In genomic region chr9:43061545-43061944, GRCm38 (mm10) we compare ENCODE assay signal across 13 mouse cellular contexts. TPM values are rescaled to one million over a fixed set of nuclear protein-coding genes. Genes with fewer than 3 reads are reported as not detected.
DNase-seq lines count a peak whose midpoint lies in the region; ATAC-seq lines count a peak whose summit lies in the region.
"Had no signal": no experiment of that assay in that cellular context is flagged by ENCODE, and none has a peak within 500 bp of the region (broad histone marks: within the 10 kb centered on the region; RNA-seq: fewer than 3 reads in every experiment).

No protein-coding gene starts in this region.

- no peak overlapping the region for H3K9ac ChIP-seq in hindbrain, embryonic 16.5 days (ENCODE audit: low read depth, low read length)
- no peak overlapping the region for H3K9ac ChIP-seq in midbrain, embryonic 11.5 days (ENCODE audit: low read length)
- H3K9ac ChIP-seq in forebrain, embryonic 14.5 days (ENCODE audit: low read length) = no peak overlapping the region
- H3K9ac ChIP-seq: forebrain, embryonic 15.5 days; heart, embryonic 15.5 days; liver, embryonic 12.5 days; lung, embryonic 15.5 days had no signal

- H3K9me3 ChIP-seq in hindbrain, embryonic 16.5 days (ENCODE audit: control insufficient read depth, low read length) = no peaks in the 10 kb centered on the region
- no peaks in the 10 kb centered on the region for H3K9me3 ChIP-seq in hindbrain, embryonic 10.5 days
- H3K9me3 ChIP-seq in midbrain, embryonic 11.5 days (ENCODE audit: control insufficient read depth, low read length) = no peaks in the 10 kb centered on the region
- H3K9me3 ChIP-seq in midbrain, embryonic 10.5 days (replicated peaks) = no peaks in the 10 kb centered on the region
- H3K9me3 ChIP-seq in forebrain, embryonic 14.5 days (replicated peaks; ENCODE audit: control insufficient read depth, low read length) = no peaks in the 10 kb centered on the region
- H3K9me3 ChIP-seq: forebrain, embryonic 15.5 days; heart, embryonic 15.5 days; liver, embryonic 12.5 days; lung, embryonic 15.5 days had no signal

- no peak overlapping the region for H3K4me2 ChIP-seq in hindbrain, embryonic 16.5 days (ENCODE audit: low read length)
- H3K4me2 ChIP-seq in midbrain, embryonic 11.5 days = no peak overlapping the region
- no peak overlapping the region for H3K4me2 ChIP-seq in forebrain, embryonic 14.5 days (ENCODE audit: low read length)
- H3K4me2 ChIP-seq: forebrain, embryonic 15.5 days; heart, embryonic 15.5 days; liver, embryonic 12.5 days; lung, embryonic 15.5 days had no signal

- WGBS in hindbrain, embryonic 16.5 days = 81% methylated on average over 1 of the region's 1 CpGs
- 68% methylated on average over 1 of the region's 1 CpGs for WGBS in hindbrain, embryonic 10.5 days
- WGBS in midbrain, embryonic 11.5 days = 76% methylated on average over 1 of the region's 1 CpGs
- 77% methylated on average over 1 of the region's 1 CpGs for WGBS in midbrain, embryonic 10.5 days
- 74% methylated on average over 1 of the region's 1 CpGs for WGBS in forebrain, embryonic 14.5 days

- H3K27me3 ChIP-seq in hindbrain, embryonic 16.5 days (replicated peaks; ENCODE audit: control insufficient read depth, insufficient read depth, low read length) = no peaks in the 10 kb centered on the region
- no peaks in the 10 kb centered on the region for H3K27me3 ChIP-seq in hindbrain, embryonic 10.5 days (ENCODE audit: insufficient read depth, poor library complexity, severe bottlenecking)
- no peaks in the 10 kb centered on the region for H3K27me3 ChIP-seq in midbrain, embryonic 11.5 days (ENCODE audit: control insufficient read depth, insufficient read depth, low read length)
- H3K27me3 ChIP-seq in midbrain, embryonic 10.5 days (ENCODE audit: low read depth, poor library complexity, severe bottlenecking) = no peaks in the 10 kb centered on the region
- H3K27me3 ChIP-seq in forebrain, embryonic 14.5 days (replicated peaks; ENCODE audit: control insufficient read depth, insufficient read depth, low read length) = no peaks in the 10 kb centered on the region
- H3K27me3 ChIP-seq: forebrain, embryonic 15.5 days; heart, embryonic 15.5 days; liver, embryonic 12.5 days; lung, embryonic 15.5 days had no signal

- H3K4me1 ChIP-seq in hindbrain, embryonic 16.5 days (ENCODE audit: control insufficient read depth, insufficient read depth, low read depth, low read length) = peaks cover 2% of the 10 kb centered on the region; the same call in 1 of the 2 replicates
- H3K4me1 ChIP-seq in hindbrain, embryonic 10.5 days (replicated peaks) = no peaks in the 10 kb centered on the region
- no peaks in the 10 kb centered on the region for H3K4me1 ChIP-seq in midbrain, embryonic 11.5 days (ENCODE audit: control insufficient read depth, insufficient read depth, low read length)
- no peaks in the 10 kb centered on the region; the same call in 1 of the 2 replicates for H3K4me1 ChIP-seq in midbrain, embryonic 10.5 days
- H3K4me1 ChIP-seq in forebrain, embryonic 14.5 days (ENCODE audit: control insufficient read depth, insufficient read depth, low read length) = peaks cover 3% of the 10 kb centered on the region; the same call in 1 of the 2 replicates
- H3K4me1 ChIP-seq: liver, embryonic 12.5 days had no signal

- no peaks in the 10 kb centered on the region for H3K36me3 ChIP-seq in hindbrain, embryonic 16.5 days (ENCODE audit: control insufficient read depth, insufficient read depth, low read length)
- no peaks in the 10 kb centered on the region for H3K36me3 ChIP-seq in hindbrain, embryonic 10.5 days
- H3K36me3 ChIP-seq in midbrain, embryonic 11.5 days (ENCODE audit: control insufficient read depth, insufficient read depth, low read length) = no peaks in the 10 kb centered on the region
- no peaks in the 10 kb centered on the region for H3K36me3 ChIP-seq in midbrain, embryonic 10.5 days
- no peaks in the 10 kb centered on the region for H3K36me3 ChIP-seq in forebrain, embryonic 14.5 days (ENCODE audit: control insufficient read depth, insufficient read depth, low read length)
- H3K36me3 ChIP-seq: forebrain, embryonic 15.5 days; heart, embryonic 15.5 days; liver, embryonic 12.5 days; lung, embryonic 15.5 days had no signal

- no peak overlapping the region for H3K4me3 ChIP-seq in hindbrain, embryonic 16.5 days (ENCODE audit: low read length)
- H3K4me3 ChIP-seq in hindbrain, embryonic 10.5 days = no peak overlapping the region
- H3K4me3 ChIP-seq in midbrain, embryonic 11.5 days (ENCODE audit: low read depth, low read length) = no peak overlapping the region
- H3K4me3 ChIP-seq in midbrain, embryonic 10.5 days = no peak overlapping the region
- H3K4me3 ChIP-seq in forebrain, embryonic 14.5 days (ENCODE audit: low read depth, low read length) = no peak overlapping the region
- H3K4me3 ChIP-seq: forebrain, embryonic 15.5 days; heart, embryonic 15.5 days; liver, embryonic 12.5 days; lung, embryonic 15.5 days had no signal

- no peak for DNase-seq in frontal cortex, postnatal 25 days (ENCODE audit: low spot score in 2 of 2)
- DNase-seq in hindbrain, embryonic 10.5 days (ENCODE audit: low spot score) = no peak
- peak; percentile 37 for DNase-seq in midbrain, embryonic 11.5 days (ENCODE audit: low spot score, missing footprints)
- DNase-seq in midbrain, embryonic 10.5 days (ENCODE audit: low spot score) = no peak
- peak; percentile 29 for DNase-seq in fibroblast of lung, adult 2 months (ENCODE audit: low read depth)
- no peak for DNase-seq in forebrain, embryonic 14.5 days (ENCODE audit: low spot score)
- DNase-seq: cerebellum, adult 11-12 months had no signal

- peak; percentile 77 for ATAC-seq in frontal cortex, adult (ENCODE audit: low TSS enrichment)
- peak; percentile 42; the same call in 1 of the 2 replicates for ATAC-seq in hindbrain, embryonic 16.5 days
- ATAC-seq in midbrain, embryonic 11.5 days (ENCODE audit: low FRiP score) = no peak
- no peak for ATAC-seq in forebrain, embryonic 14.5 days
- ATAC-seq: forebrain, embryonic 15.5 days; liver, embryonic 12.5 days had no signal

- no peak overlapping the region for H3K27ac ChIP-seq in hindbrain, embryonic 16.5 days (ENCODE audit: low read depth, low read length)
- H3K27ac ChIP-seq in hindbrain, embryonic 10.5 days = no peak overlapping the region
- no peak overlapping the region for H3K27ac ChIP-seq in midbrain, embryonic 11.5 days (ENCODE audit: low read depth, low read length)
- H3K27ac ChIP-seq in midbrain, embryonic 10.5 days (replicated peaks) = no peak overlapping the region
- H3K27ac ChIP-seq in forebrain, embryonic 14.5 days (ENCODE audit: low read depth, low read length) = no peak overlapping the region
- H3K27ac ChIP-seq: forebrain, embryonic 15.5 days; heart, embryonic 15.5 days; liver, embryonic 12.5 days; lung, embryonic 15.5 days had no signal

RNA-seq across cellular contexts. Expression of gene Arhgef12, which starts 45.5 kb away (rescaled TPM):
- 17.0 and 17.9 TPM in 2 replicates for polyA plus RNA-seq in hindbrain, embryonic 16.5 days (2015; fragmentation: Nextera tagmentation; extraction: Ambion mirVana)
- 7.9 and 8.2 TPM in 2 replicates for polyA plus RNA-seq in hindbrain, embryonic 10.5 days (2016; fragmentation: Nextera tagmentation; extraction: Ambion mirVana)
- polyA plus RNA-seq in midbrain, embryonic 11.5 days (2014; fragmentation: Nextera tagmentation; extraction: Ambion mirVana) = 9.2 and 10.0 TPM in 2 replicates
- 7.3 and 7.8 TPM in 2 replicates for polyA plus RNA-seq in midbrain, embryonic 10.5 days (2016; fragmentation: Nextera tagmentation; extraction: Ambion mirVana)
- polyA plus RNA-seq in forebrain, embryonic 14.5 days (2014; fragmentation: Nextera tagmentation; extraction: Ambion mirVana) = 14.2 and 24.7 TPM in 2 replicates

RNA-seq across cellular contexts. Expression of gene Tmem136, which starts 54.8 kb away (rescaled TPM):
- polyA plus RNA-seq in hindbrain, embryonic 16.5 days (2015; fragmentation: Nextera tagmentation; extraction: Ambion mirVana) = 9.2 and 11.4 TPM in 2 replicates
- polyA plus RNA-seq in hindbrain, embryonic 10.5 days (2016; fragmentation: Nextera tagmentation; extraction: Ambion mirVana) = 13.0 and 13.7 TPM in 2 replicates
- polyA plus RNA-seq in midbrain, embryonic 11.5 days (2014; fragmentation: Nextera tagmentation; extraction: Ambion mirVana) = 13.9 and 17.5 TPM in 2 replicates
- 12.6 and 16.3 TPM in 2 replicates for polyA plus RNA-seq in midbrain, embryonic 10.5 days (2016; fragmentation: Nextera tagmentation; extraction: Ambion mirVana)
- polyA plus RNA-seq in forebrain, embryonic 14.5 days (2014; fragmentation: Nextera tagmentation; extraction: Ambion mirVana) = 8.2 and 9.2 TPM in 2 replicates

Comparison
In these comparisons a context has a peak if more than half of its experiments do, and no peak if none do; other contexts are left out.
1. DNase-seq: peak in midbrain, embryonic 11.5 days (single experiment) and fibroblast of lung, adult 2 months (single experiment); none in frontal cortex, postnatal 25 days (0 of 2), hindbrain, embryonic 10.5 days (single experiment), midbrain, embryonic 10.5 days (single experiment) and forebrain, embryonic 14.5 days (single experiment).
2. ATAC-seq: peak in frontal cortex, adult (single experiment) and hindbrain, embryonic 16.5 days (single experiment); none in midbrain, embryonic 11.5 days (single experiment) and forebrain, embryonic 14.5 days (single experiment).